Mouse (Mus musculus): Measurements from ENCODE around the gene Fam13a.

DNA sequence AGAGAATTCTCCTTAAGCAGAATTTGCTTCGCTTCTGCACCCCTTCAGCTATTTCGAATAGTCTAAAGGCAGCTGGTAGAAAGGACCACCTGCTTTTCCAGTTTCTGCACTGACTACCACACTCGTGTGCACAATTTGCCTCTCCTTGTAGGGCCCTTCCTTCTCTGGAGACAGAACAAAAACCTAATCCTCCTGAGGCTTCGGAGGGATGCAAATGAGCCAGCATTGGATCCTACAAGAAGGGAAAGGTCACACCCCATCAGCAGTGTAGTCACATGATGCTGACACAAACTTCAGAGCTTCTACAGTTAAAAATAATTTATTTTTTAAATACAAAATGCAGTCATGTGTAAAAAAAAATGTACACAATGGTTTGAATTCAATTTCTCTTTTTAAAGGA, 93.2 kb downstream of the Fam13a start:
- TF ChIP-seq GATA1 (IDR thresholded peaks at IDR 0.05; ENCODE audit: low read length): no peak
- no peak for TF ChIP-seq TAL1 (IDR thresholded peaks at IDR 0.05; ENCODE audit: low read length)

All from erythroblast, embryonic 14.5 days (primary cell).